Mouse (Mus musculus) monocyte, adult 5-6 weeks (primary cell): ENCODE data around the gene Abhd17c. TPM values are rescaled to one million over a fixed set of nuclear protein-coding genes. Genes with fewer than 3 reads are reported as not detected.
"Not testable (repeated sequence)": the region's sequence is repeated elsewhere in the genome, so short reads cannot be mapped to it uniquely, and the experiment has no call there.

Source experiments
- ATAC-seq: fragments of 153-309, 156-312 bp; replicated peaks from 2 replicates; pipeline ENCODE4 v1.8.0; 2017; ENCODE audit warnings: mild to moderate bottlenecking; ENCODE audit not compliant: low TSS enrichment, insufficient number of reproducible peaks, severe bottlenecking, poor library complexity, low FRiP score
- total RNA-seq: library from RNA; stranded (forward); fragments of 200-1000, 200-491, 200-594 nt; gene quantifications from 3 replicates; pipeline ENCODE4 v1.2.3, GENCODE M21; 2017

Gene Abhd17c
- total RNA-seq: 9.3 to 12.1 TPM (median 10.6 TPM) in 3 replicates

DNA sequence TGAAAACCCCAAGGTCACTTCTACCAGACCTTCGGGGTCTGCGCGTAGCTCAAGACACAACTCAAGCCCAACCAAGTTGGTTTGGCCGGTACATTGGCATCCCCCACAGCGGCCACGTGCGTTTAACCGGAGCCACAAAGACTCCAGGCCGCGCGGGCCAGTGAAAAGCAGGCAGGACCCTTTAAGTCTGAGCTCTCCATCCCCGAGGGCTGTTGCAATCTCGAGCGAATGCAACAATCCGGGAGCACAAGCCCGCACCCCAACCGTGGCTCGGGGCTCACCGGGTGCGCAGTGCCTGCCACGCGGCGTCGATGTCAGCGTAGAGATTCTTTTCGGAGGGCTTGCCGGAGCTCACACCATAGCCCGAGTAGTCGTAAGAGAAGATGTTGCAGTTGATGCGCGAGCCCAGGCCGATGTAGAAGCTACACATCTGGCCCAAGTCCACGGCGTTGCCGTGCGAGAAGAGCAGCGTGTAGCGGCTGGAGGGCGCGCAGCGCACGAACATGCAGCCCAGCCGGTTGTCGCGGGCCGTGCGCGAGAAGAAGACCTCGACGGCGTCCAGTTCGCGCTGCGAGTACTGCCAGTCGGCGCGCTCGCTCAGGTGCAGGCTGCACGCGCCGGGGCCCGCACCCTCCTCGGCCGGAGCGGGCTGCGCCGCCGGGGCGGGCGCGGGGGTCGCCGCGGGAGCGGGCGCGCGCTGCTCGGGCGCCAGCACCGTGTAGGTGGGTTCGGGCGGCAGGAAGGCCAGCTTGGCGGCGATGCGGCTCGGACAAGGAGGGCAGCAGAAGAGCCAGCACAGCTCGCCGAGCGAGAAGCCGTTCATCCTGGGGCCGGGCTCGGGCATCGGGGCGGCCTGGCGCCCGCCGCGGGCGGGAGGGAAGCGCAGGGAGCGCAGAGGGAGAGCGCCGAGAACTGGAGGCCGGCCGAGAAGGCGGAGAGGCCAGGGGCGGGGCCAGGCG lies at the start of gene Abhd17c:
Gene Abhd17c (minus strand): TSS at position 893 of the 959 bp plus-strand sequence.
- peak; percentile 20; the same call in 1 of the 2 replicates for ATAC-seq

GRCm38 (mm10) chr7:84197208-84197860 lies 45.6 kb upstream of the Abhd17c start:
- ATAC-seq: no peak

- no peak for ATAC-seq
Measured at GRCm38 (mm10) chr7:84196221-84196620, 44.5 kb upstream of the Abhd17c start.

GRCm38 (mm10) chr7:84192256-84192655 lies 40.6 kb upstream of the Abhd17c start:
- no peak for ATAC-seq

DNA sequence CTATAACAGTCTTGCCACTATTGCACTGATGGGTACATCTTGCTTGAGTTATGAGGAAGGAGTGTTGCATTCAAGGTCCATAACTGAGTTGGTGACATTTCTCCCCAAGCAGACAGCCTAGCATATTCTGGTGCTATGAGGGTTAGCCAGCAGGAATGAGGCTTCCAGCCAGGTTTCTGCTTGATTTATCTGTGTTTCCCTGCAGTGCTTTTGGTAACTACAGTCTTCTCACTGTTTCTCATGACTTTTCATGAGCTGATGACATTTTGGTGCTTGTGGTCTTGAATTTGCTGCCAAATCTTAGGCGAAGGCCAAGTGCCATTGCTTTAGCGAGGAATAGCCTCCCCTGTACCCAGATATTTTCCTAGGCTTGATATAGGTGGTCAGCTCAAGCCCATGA lies 39.8 kb upstream of the Abhd17c start:
- ATAC-seq: no peak

DNA sequence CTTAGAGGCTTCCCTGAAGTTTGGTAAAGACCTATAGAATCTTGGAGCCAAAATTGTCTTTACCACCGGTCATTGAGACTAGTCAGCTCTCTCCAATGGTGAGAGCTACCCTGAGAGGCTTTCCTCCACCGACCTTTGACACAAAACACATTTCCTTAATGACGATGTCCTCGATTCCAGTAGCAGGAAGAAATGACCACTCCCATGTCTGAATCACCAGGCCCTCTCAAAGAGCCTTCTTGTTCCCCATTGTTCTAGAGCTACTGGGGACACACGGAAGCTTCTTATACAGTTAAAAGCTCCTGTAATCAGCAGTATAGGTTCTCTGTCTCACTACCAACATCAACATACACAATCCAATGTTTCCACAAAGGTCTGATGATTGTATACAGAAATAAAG lies 36.5 kb upstream of the Abhd17c start:
- ATAC-seq: no peak

DNA sequence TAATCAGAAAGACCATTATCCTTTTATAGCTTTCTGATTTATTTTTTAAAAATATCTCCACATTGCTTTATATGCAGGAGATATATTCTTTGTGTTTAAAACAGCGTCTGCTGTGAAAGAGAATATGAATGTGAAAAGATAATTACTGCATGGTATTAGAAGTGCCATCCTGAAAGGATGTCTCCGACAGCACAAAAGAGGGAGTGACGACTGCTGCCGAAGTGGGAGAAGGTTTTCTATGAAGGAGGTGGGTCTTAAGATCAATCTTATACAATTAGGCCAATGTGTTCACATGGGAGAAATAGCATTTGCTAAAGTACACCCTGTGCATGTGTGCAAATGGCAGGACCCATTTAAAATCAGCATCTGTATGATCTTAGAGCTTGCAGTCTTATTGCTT lies 33.5 kb upstream of the Abhd17c start:
- no peak for ATAC-seq

DNA sequence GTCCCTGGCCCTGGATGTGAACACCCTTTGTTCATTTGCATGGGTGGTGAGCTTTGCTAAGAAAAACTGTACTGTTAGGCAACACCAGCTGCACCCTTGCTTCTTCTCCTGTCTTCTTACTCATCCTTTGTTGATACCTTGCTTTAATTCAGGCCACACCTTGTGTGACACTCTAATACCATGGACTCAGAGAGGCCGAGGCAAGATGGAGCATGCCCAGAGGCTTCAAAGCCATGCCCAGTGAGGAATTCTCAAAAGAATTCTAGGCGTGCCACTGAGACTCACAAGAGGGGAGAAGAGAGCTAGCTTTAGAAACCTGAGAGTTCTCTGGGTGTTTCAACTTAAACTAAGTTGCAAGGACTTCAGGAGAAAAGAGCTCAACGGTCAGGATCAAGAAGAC lies 33.0 kb upstream of the Abhd17c start:
- no peak for ATAC-seq

GRCm38 (mm10) chr7:84178809-84179208 lies 27.1 kb upstream of the Abhd17c start:
- not testable (repeated sequence) for ATAC-seq

- no peak for ATAC-seq
Measured at GRCm38 (mm10) chr7:84174655-84175448, 23.2 kb upstream of the Abhd17c start.

GRCm38 (mm10) chr7:84173394-84173793 lies 21.7 kb upstream of the Abhd17c start:
- no peak for ATAC-seq

GRCm38 (mm10) chr7:84171177-84171787 lies 19.6 kb upstream of the Abhd17c start:
- ATAC-seq: no peak

- ATAC-seq: no peak
Measured at GRCm38 (mm10) chr7:84168355-84168754, 16.7 kb upstream of the Abhd17c start.

- no peak for ATAC-seq
Measured at GRCm38 (mm10) chr7:84166721-84167419, 15.2 kb upstream of the Abhd17c start.

GRCm38 (mm10) chr7:84166007-84166406 lies 14.3 kb upstream of the Abhd17c start:
- ATAC-seq: no peak

- ATAC-seq: no peak
Measured at GRCm38 (mm10) chr7:84165288-84165687, 13.6 kb upstream of the Abhd17c start.

DNA sequence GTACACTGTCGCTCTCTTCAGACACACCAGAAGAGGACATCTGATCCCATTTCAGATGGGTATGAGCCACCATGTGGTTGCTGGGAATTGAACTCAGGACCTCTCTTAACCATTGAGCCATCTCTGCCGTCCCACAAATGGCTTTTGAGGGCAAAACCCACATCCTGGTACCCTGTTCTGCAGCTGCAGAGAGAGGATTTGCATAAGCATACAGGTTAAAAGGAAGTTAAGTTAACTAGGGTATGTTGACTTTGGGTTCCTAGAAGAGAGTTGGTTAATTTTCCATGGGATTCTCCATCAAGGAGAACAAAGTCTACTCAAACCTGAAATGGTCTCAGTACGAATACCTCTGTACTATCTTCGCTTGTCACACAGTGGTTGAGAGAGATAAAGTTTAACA lies 13.2 kb upstream of the Abhd17c start:
- no peak for ATAC-seq

DNA sequence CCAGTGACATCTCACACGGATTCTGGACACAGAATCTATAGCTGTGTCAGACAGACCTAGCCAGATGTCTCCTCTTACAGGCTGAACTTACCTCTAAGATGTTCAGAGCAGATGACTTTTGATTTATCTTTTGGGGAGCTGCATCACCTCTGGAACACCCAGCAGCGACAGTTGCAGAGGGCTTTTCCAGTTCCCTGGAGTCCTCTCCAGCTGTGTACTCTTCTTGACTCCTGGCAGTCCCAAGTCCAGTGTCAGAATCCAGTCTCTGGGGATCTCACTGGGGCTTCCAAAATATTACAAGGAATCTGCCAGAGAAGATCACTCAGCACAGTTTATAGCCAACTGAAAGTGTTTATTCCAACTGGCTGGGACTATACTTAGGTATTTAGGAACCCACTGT lies 12.7 kb upstream of the Abhd17c start:
- ATAC-seq: no peak
